In the genomic region with DNA sequence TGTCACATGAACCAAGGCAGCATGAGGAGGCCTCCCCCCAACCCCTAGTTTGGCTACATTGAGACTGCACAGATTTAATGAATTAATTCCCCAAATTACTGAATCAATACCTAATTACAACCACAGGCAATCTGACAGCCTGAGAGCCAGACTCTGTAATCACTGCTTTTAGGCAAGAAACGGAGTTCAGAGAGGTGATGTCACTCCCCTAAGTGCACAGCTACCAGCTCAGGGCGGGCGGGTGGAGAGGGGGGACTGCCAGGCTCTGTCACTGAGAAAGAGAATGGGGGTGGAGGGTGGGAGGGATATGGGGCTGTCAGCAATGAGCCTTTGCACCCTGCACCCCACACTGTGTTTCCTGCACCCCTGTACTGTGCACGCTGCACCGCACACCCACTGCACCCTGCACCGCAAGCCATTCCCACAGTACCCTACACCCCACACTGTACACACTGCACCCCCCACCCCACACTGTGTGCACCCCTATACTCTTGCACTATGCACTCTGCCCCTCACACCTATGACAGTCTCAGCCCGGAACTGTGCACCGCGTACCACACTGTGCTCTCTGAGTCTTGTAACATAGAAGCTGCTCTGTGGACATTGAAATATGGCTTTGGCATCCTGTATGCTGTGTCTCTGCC, we compare ENCODE assay signal across 26 mouse cellular contexts. TPM values are rescaled to one million over a fixed set of nuclear protein-coding genes. Genes with fewer than 3 reads are reported as not detected.
DNase-seq lines count a peak whose midpoint lies in the region; ATAC-seq lines count a peak whose summit lies in the region.
"Had no signal": no experiment of that assay in that cellular context is flagged by ENCODE, and none has a peak within 500 bp of the region (broad histone marks: within the 10 kb centered on the region; RNA-seq: fewer than 3 reads in every experiment).

No protein-coding gene starts in this region.

- H3K4me2 ChIP-seq in forebrain, embryonic 13.5 days: no peak overlapping the region
- no peak overlapping the region for H3K4me2 ChIP-seq in forebrain, embryonic 12.5 days
- no peak overlapping the region for H3K4me2 ChIP-seq in hindbrain, embryonic 15.5 days
- H3K4me2 ChIP-seq in hindbrain, embryonic 13.5 days: no peak overlapping the region
- no peak overlapping the region for H3K4me2 ChIP-seq in forebrain, embryonic 16.5 days (ENCODE audit: low read length)

- ATAC-seq in forebrain, embryonic 13.5 days: peak; percentile 77
- ATAC-seq in forebrain, embryonic 12.5 days (ENCODE audit: low FRiP score): no peak; the same call in 1 of the 2 replicates
- ATAC-seq in hindbrain, embryonic 15.5 days (ENCODE audit: low FRiP score, low read depth): peak; percentile 66; the same call in 1 of the 2 replicates
- ATAC-seq in hindbrain, embryonic 13.5 days (ENCODE audit: low FRiP score): no peak
- ATAC-seq in megakaryocyte, adult 5-6 weeks (ENCODE audit: poor library complexity, severe bottlenecking): no peak
- peak; percentile 85 for ATAC-seq in forebrain, embryonic 16.5 days
- ATAC-seq: intestine, embryonic 16.5 days; lung, postnatal 0 days had no signal

- H3K9ac ChIP-seq in forebrain, embryonic 13.5 days: no peak overlapping the region
- H3K9ac ChIP-seq in forebrain, embryonic 12.5 days: no peak overlapping the region
- no peak overlapping the region for H3K9ac ChIP-seq in hindbrain, embryonic 15.5 days
- H3K9ac ChIP-seq in hindbrain, embryonic 13.5 days: no peak overlapping the region
- no peak overlapping the region for H3K9ac ChIP-seq in forebrain, embryonic 16.5 days (replicated peaks; ENCODE audit: low read depth, low read length)

- DNase-seq in embryo, embryonic 11 days: no peak
- DNase-seq: adrenal gland, postnatal 25 days; cerebellum, adult 18-20 months; cerebellum, postnatal 25 days; gastrocnemius, postnatal 10 days; heart, adult 18-20 months; heart, postnatal 4 days; kidney, postnatal 14 days; liver; right cerebral cortex, postnatal 4 days had no signal

- H3K27me3 ChIP-seq in forebrain, embryonic 13.5 days: no peaks in the 10 kb centered on the region
- 0 out of 2 replicates have a peak, but pooled peaks cover 11% of the 10 kb centered on the region for H3K27me3 ChIP-seq in forebrain, embryonic 12.5 days
- no peaks in the 10 kb centered on the region for H3K27me3 ChIP-seq in hindbrain, embryonic 15.5 days
- H3K27me3 ChIP-seq in hindbrain, embryonic 13.5 days: 0 out of 2 replicates have a peak, but pooled peaks cover 3% of the 10 kb centered on the region
- peaks cover 73% of the 10 kb centered on the region for H3K27me3 ChIP-seq in megakaryocyte, embryonic 14.5 days (replicated peaks)
- no peaks in the 10 kb centered on the region for H3K27me3 ChIP-seq in forebrain, embryonic 16.5 days (replicated peaks; ENCODE audit: control insufficient read depth, insufficient read depth, low read length)

- H3K27ac ChIP-seq in forebrain, embryonic 13.5 days: no peak overlapping the region
- no peak overlapping the region for H3K27ac ChIP-seq in forebrain, embryonic 12.5 days
- H3K27ac ChIP-seq in hindbrain, embryonic 15.5 days (replicated peaks): no peak overlapping the region
- H3K27ac ChIP-seq in hindbrain, embryonic 13.5 days: no peak overlapping the region
- no peak overlapping the region for H3K27ac ChIP-seq in forebrain, embryonic 16.5 days (ENCODE audit: low read length)

- H3K36me3 ChIP-seq in forebrain, embryonic 13.5 days (ENCODE audit: poor library complexity, severe bottlenecking): no peaks in the 10 kb centered on the region
- H3K36me3 ChIP-seq in forebrain, embryonic 12.5 days (replicated peaks): no peaks in the 10 kb centered on the region
- H3K36me3 ChIP-seq in hindbrain, embryonic 15.5 days: no peaks in the 10 kb centered on the region
- no peaks in the 10 kb centered on the region for H3K36me3 ChIP-seq in hindbrain, embryonic 13.5 days
- no peaks in the 10 kb centered on the region for H3K36me3 ChIP-seq in megakaryocyte, embryonic 14.5 days (replicated peaks; ENCODE audit: low read length)
- H3K36me3 ChIP-seq in forebrain, embryonic 16.5 days (ENCODE audit: control insufficient read depth, insufficient read depth): no peaks in the 10 kb centered on the region

- no peaks in the 10 kb centered on the region for H3K9me3 ChIP-seq in forebrain, embryonic 13.5 days (replicated peaks)
- no peaks in the 10 kb centered on the region for H3K9me3 ChIP-seq in forebrain, embryonic 12.5 days
- no peaks in the 10 kb centered on the region for H3K9me3 ChIP-seq in hindbrain, embryonic 15.5 days
- H3K9me3 ChIP-seq in hindbrain, embryonic 13.5 days: no peaks in the 10 kb centered on the region
- H3K9me3 ChIP-seq in megakaryocyte, embryonic 14.5 days: no peaks in the 10 kb centered on the region
- no peaks in the 10 kb centered on the region for H3K9me3 ChIP-seq in forebrain, embryonic 16.5 days (ENCODE audit: control insufficient read depth, low read length)

- 74% methylated on average over 9 of the region's 9 CpGs for WGBS in forebrain, embryonic 13.5 days
- WGBS in forebrain, embryonic 12.5 days: 76% methylated on average over 9 of the region's 9 CpGs
- WGBS in hindbrain, embryonic 15.5 days: 88% methylated on average over 9 of the region's 9 CpGs
- 88% methylated on average over 9 of the region's 9 CpGs for WGBS in hindbrain, embryonic 13.5 days
- WGBS in forebrain, embryonic 16.5 days: 73% methylated on average over 9 of the region's 9 CpGs

- no peak overlapping the region for H3K4me3 ChIP-seq in forebrain, embryonic 13.5 days
- H3K4me3 ChIP-seq in forebrain, embryonic 12.5 days (replicated peaks): no peak overlapping the region
- no peak overlapping the region for H3K4me3 ChIP-seq in hindbrain, embryonic 15.5 days
- H3K4me3 ChIP-seq in hindbrain, embryonic 13.5 days: no peak overlapping the region
- peak overlapping the region; percentile 25 for H3K4me3 ChIP-seq in megakaryocyte, embryonic 14.5 days (replicated peaks)
- no peak overlapping the region for H3K4me3 ChIP-seq in forebrain, embryonic 16.5 days (replicated peaks; ENCODE audit: low read length)

- peaks cover 17% of the 10 kb centered on the region for H3K4me1 ChIP-seq in forebrain, embryonic 13.5 days
- peaks cover 3% of the 10 kb centered on the region; the same call in 1 of the 2 replicates for H3K4me1 ChIP-seq in forebrain, embryonic 12.5 days
- H3K4me1 ChIP-seq in hindbrain, embryonic 15.5 days (replicated peaks): peaks cover 6% of the 10 kb centered on the region; the same call in 1 of the 2 replicates
- no peaks in the 10 kb centered on the region; the same call in none of the 2 replicates for H3K4me1 ChIP-seq in hindbrain, embryonic 13.5 days (replicated peaks)
- H3K4me1 ChIP-seq in megakaryocyte, embryonic 14.5 days: peaks cover 3% of the 10 kb centered on the region; the same call in 1 of the 2 replicates
- peaks cover 14% of the 10 kb centered on the region for H3K4me1 ChIP-seq in forebrain, embryonic 16.5 days (replicated peaks; ENCODE audit: control insufficient read depth, insufficient read depth, low read length)

RNA-seq across cellular contexts. Expression of gene Hmx1, which starts 54.4 kb away (rescaled TPM):
- polyA plus RNA-seq in forebrain, embryonic 13.5 days (2015; fragmentation: Nextera tagmentation; extraction: Ambion mirVana): not detected in 2 replicates
- polyA plus RNA-seq in forebrain, embryonic 12.5 days (2016; fragmentation: Nextera tagmentation; extraction: Ambion mirVana): 0.51 and 0.86 TPM in 2 replicates
- 0.47 TPM in 1 of 2 replicates, not detected in the other for polyA plus RNA-seq in hindbrain, embryonic 15.5 days (2015; fragmentation: Nextera tagmentation; extraction: Ambion mirVana)
- polyA plus RNA-seq in hindbrain, embryonic 13.5 days (2015; fragmentation: Nextera tagmentation; extraction: Ambion mirVana): 0.54 and 1.5 TPM in 2 replicates
- polyA plus RNA-seq in megakaryocyte, embryonic 14.5 days (2012; ENCODE audit: insufficient read depth, low replicate concordance): not detected in 2 replicates
- total RNA-seq in megakaryocyte, adult 5-6 weeks (2015): not detected in 2 replicates
- not detected in 2 replicates for total RNA-seq in megakaryocyte, adult 5-6 weeks (2017)
- not detected in 2 replicates for polyA plus RNA-seq in forebrain, embryonic 16.5 days (2015; fragmentation: Nextera tagmentation; extraction: Ambion mirVana)
- total RNA-seq: adrenal gland, postnatal 25 days; CH12.LX; gastrocnemius, postnatal 10 days; heart, adult 18-20 months; heart, postnatal 4 days; layer of hippocampus, adult 8-10 months; left cerebral cortex, postnatal 25 days; MEL; monocyte, adult 5-6 weeks had no signal
- polyA plus RNA-seq: intestine, embryonic 16.5 days; liver, embryonic 16.5 days; lung, postnatal 0 days; stomach, embryonic 16.5 days had no signal

RNA-seq across cellular contexts. Expression of gene Adra2c, which starts 56.4 kb away (rescaled TPM):
- 0.19 and 0.21 TPM in 2 replicates for polyA plus RNA-seq in forebrain, embryonic 13.5 days (2015; fragmentation: Nextera tagmentation; extraction: Ambion mirVana)
- polyA plus RNA-seq in forebrain, embryonic 12.5 days (2016; fragmentation: Nextera tagmentation; extraction: Ambion mirVana): 0.10 TPM in 1 of 2 replicates, not detected in the other
- polyA plus RNA-seq in hindbrain, embryonic 15.5 days (2015; fragmentation: Nextera tagmentation; extraction: Ambion mirVana): 1.0 and 1.1 TPM in 2 replicates
- 0.21 and 0.36 TPM in 2 replicates for polyA plus RNA-seq in hindbrain, embryonic 13.5 days (2015; fragmentation: Nextera tagmentation; extraction: Ambion mirVana)
- 0.35 TPM in 1 of 2 replicates, not detected in the other for polyA plus RNA-seq in megakaryocyte, embryonic 14.5 days (2012; ENCODE audit: insufficient read depth, low replicate concordance)
- not detected in 2 replicates for total RNA-seq in megakaryocyte, adult 5-6 weeks (2015)
- not detected in 2 replicates for total RNA-seq in megakaryocyte, adult 5-6 weeks (2017)
- 0.65 and 0.71 TPM in 2 replicates for polyA plus RNA-seq in forebrain, embryonic 16.5 days (2015; fragmentation: Nextera tagmentation; extraction: Ambion mirVana)
- total RNA-seq: CH12.LX; MEL; monocyte, adult 5-6 weeks had no signal
- polyA plus RNA-seq: intestine, embryonic 16.5 days; liver, embryonic 16.5 days; lung, postnatal 0 days; stomach, embryonic 16.5 days had no signal

Comparison
In these comparisons a context has a peak if more than half of its experiments do, and no peak if none do; other contexts are left out.
1. ATAC-seq: peak in forebrain, embryonic 13.5 days (single experiment), hindbrain, embryonic 15.5 days (single experiment) and forebrain, embryonic 16.5 days (single experiment); none in forebrain, embryonic 12.5 days (single experiment), hindbrain, embryonic 13.5 days (single experiment) and megakaryocyte, adult 5-6 weeks (single experiment).